In genomic region chr15:80034366-80034765, GRCm38 (mm10) we compare ENCODE assay signal across 13 mouse cellular contexts.
"Had no signal": no experiment of that assay in that cellular context is flagged by ENCODE, and none has a peak within 500 bp of the region (broad histone marks: within the 10 kb centered on the region; RNA-seq: fewer than 3 reads in every experiment).

No protein-coding gene starts in this region.

- H3K9ac ChIP-seq: intestine, embryonic 15.5 days; kidney, embryonic 15.5 days; limb, embryonic 15.5 days; liver, embryonic 12.5 days; lung, embryonic 14.5 days; midbrain, embryonic 15.5 days; stomach, embryonic 15.5 days had no signal

- H3K4me3 ChIP-seq: intestine, embryonic 15.5 days; kidney, embryonic 15.5 days; limb, embryonic 15.5 days; liver, embryonic 12.5 days; midbrain, embryonic 15.5 days; stomach, embryonic 15.5 days had no signal

- H3K4me2 ChIP-seq: intestine, embryonic 15.5 days; kidney, embryonic 15.5 days; limb, embryonic 15.5 days; liver, embryonic 12.5 days; lung, embryonic 14.5 days; midbrain, embryonic 15.5 days; stomach, embryonic 15.5 days had no signal

- H3K9me3 ChIP-seq: intestine, embryonic 15.5 days; kidney, embryonic 15.5 days; limb, embryonic 15.5 days; liver, embryonic 12.5 days; midbrain, embryonic 15.5 days; stomach, embryonic 15.5 days had no signal

- ATAC-seq: intestine, embryonic 15.5 days; liver, embryonic 12.5 days; midbrain, embryonic 15.5 days had no signal

- H3K27me3 ChIP-seq: intestine, embryonic 15.5 days; kidney, embryonic 15.5 days; limb, embryonic 15.5 days; midbrain, embryonic 15.5 days; stomach, embryonic 15.5 days had no signal

- H3K4me1 ChIP-seq: intestine, embryonic 15.5 days; kidney, embryonic 15.5 days; limb, embryonic 15.5 days; liver, embryonic 12.5 days; midbrain, embryonic 15.5 days; stomach, embryonic 15.5 days had no signal

- DNase-seq: kidney, postnatal 14 days; lung, embryonic 14.5 days; lung, postnatal 14 days; right cerebral cortex, adult 18-20 months; right cerebral cortex, postnatal 25 days; thymus, adult 2 months; thymus, postnatal 36 days had no signal

- H3K27ac ChIP-seq: intestine, embryonic 15.5 days; kidney, embryonic 15.5 days; limb, embryonic 15.5 days; liver, embryonic 12.5 days; midbrain, embryonic 15.5 days; stomach, embryonic 15.5 days had no signal

- H3K36me3 ChIP-seq: intestine, embryonic 15.5 days; kidney, embryonic 15.5 days; limb, embryonic 15.5 days; liver, embryonic 12.5 days; midbrain, embryonic 15.5 days; stomach, embryonic 15.5 days had no signal
